Comparison of ENCODE assay signal across 8 mouse cellular contexts in genomic region chr17:45595736-45596390, GRCm38 (mm10). TPM values are rescaled to one million over a fixed set of nuclear protein-coding genes. Genes with fewer than 3 reads are reported as not detected.
DNase-seq lines count a peak whose midpoint lies in the region; ATAC-seq and TF ChIP-seq lines count a peak whose summit lies in the region.

No protein-coding gene starts in this region.

- WGBS in forebrain, embryonic 14.5 days, result 3% methylated on average over 23 of the region's 23 CpGs
- WGBS in liver, embryonic 11.5 days, result 9% methylated on average over 23 of the region's 23 CpGs

- peak; percentile 4 for DNase-seq in kidney, adult 9 months
- DNase-seq in kidney, adult 8-10 months, result no peak
- no peak for DNase-seq in G1E (ENCODE audit: low spot score)
- no peak for DNase-seq in forebrain, embryonic 14.5 days (ENCODE audit: low spot score)
- DNase-seq in liver, embryonic 11.5 days (ENCODE audit: low spot score), result no peak
- no peak for DNase-seq in c-Kit-positive CD71-positive TER-119-positive erythroid progenitor cells, embryonic 14.5 days (ENCODE audit: low spot score)
- no peak for DNase-seq in layer of hippocampus, adult 11-12 months (ENCODE audit: low spot score)
- DNase-seq in left cerebral cortex, postnatal 36 days (ENCODE audit: low spot score in 2 of 2), result no peak

- H3K4me2 ChIP-seq in forebrain, embryonic 14.5 days (ENCODE audit: low read length), result peak overlapping the region; percentile 63
- peak overlapping the region; percentile 99 for H3K4me2 ChIP-seq in liver, embryonic 11.5 days

- TF ChIP-seq CTCF in G1E (IDR thresholded peaks at IDR 0.05; ENCODE audit: low read depth, low read length), result no peak

- H3K4me3 ChIP-seq in G1E (ENCODE audit: low read depth, low read length), result peak overlapping the region; percentile 80
- H3K4me3 ChIP-seq in forebrain, embryonic 14.5 days (ENCODE audit: low read depth, low read length), result peak overlapping the region; percentile 34
- peak overlapping the region; percentile 82 for H3K4me3 ChIP-seq in liver, embryonic 11.5 days (ENCODE audit: low read depth, low read length)

- H3K36me3 ChIP-seq in G1E (replicated peaks), result peaks cover 24% of the 10 kb centered on the region
- H3K36me3 ChIP-seq in forebrain, embryonic 14.5 days (ENCODE audit: control insufficient read depth, insufficient read depth, low read length), result no peaks in the 10 kb centered on the region
- H3K36me3 ChIP-seq in liver, embryonic 11.5 days (ENCODE audit: control insufficient read depth, insufficient read depth, low read length), result no peaks in the 10 kb centered on the region

- H3K9me3 ChIP-seq in G1E (replicated peaks), result no peaks in the 10 kb centered on the region
- no peaks in the 10 kb centered on the region for H3K9me3 ChIP-seq in forebrain, embryonic 14.5 days (replicated peaks; ENCODE audit: control insufficient read depth, low read length)
- H3K9me3 ChIP-seq in liver, embryonic 11.5 days (ENCODE audit: control insufficient read depth, low read length), result no peaks in the 10 kb centered on the region

- H3K9ac ChIP-seq in forebrain, embryonic 14.5 days (ENCODE audit: low read length), result peak overlapping the region; percentile 58
- H3K9ac ChIP-seq in liver, embryonic 11.5 days (ENCODE audit: low read depth, low read length), result peak overlapping the region; percentile 93

- H3K4me1 ChIP-seq in G1E (ENCODE audit: insufficient read depth, low read depth, low read length), result peaks cover 95% of the 10 kb centered on the region
- H3K4me1 ChIP-seq in forebrain, embryonic 14.5 days (ENCODE audit: control insufficient read depth, insufficient read depth, low read length), result peaks cover 19% of the 10 kb centered on the region; the same call in 1 of the 2 replicates
- H3K4me1 ChIP-seq in liver, embryonic 11.5 days (replicated peaks; ENCODE audit: control insufficient read depth, insufficient read depth, low read length), result peaks cover 73% of the 10 kb centered on the region

- no peaks in the 10 kb centered on the region for H3K27me3 ChIP-seq in G1E (ENCODE audit: insufficient read depth, low read length)
- H3K27me3 ChIP-seq in forebrain, embryonic 14.5 days (replicated peaks; ENCODE audit: control insufficient read depth, insufficient read depth, low read length), result peaks cover 18% of the 10 kb centered on the region
- H3K27me3 ChIP-seq in liver, embryonic 11.5 days (replicated peaks; ENCODE audit: control insufficient read depth, insufficient read depth, low read length), result peaks cover 10% of the 10 kb centered on the region

- peak overlapping the region; percentile 78; the same call in 1 of the 2 replicates for H3K27ac ChIP-seq in forebrain, embryonic 14.5 days (ENCODE audit: low read depth, low read length)
- peak overlapping the region; percentile 91 for H3K27ac ChIP-seq in liver, embryonic 11.5 days (ENCODE audit: low read depth, low read length)

- ATAC-seq in G1E (ENCODE audit: extremely low read depth, insufficient number of reproducible peaks, low FRiP score, poor library complexity, severe bottlenecking), result no peak
- ATAC-seq in forebrain, embryonic 14.5 days, result peak; percentile 19
- no peak for ATAC-seq in liver, embryonic 11.5 days (replicated peaks; ENCODE audit: low FRiP score)

- intact Hi-C loops in left cerebral cortex, postnatal 36 days (cut with DNase I), result no loop called here

RNA-seq across cellular contexts. Expression of gene Slc29a1, which starts 3.5 kb away (rescaled TPM):
- total RNA-seq in G1E (2014; fragmentation: Nextera tagmentation) (107 and 116 TPM in 2 replicates), G1E (2017) (93.5 and 118 TPM in 2 replicates)
- 143 and 207 TPM in 2 replicates for polyA plus RNA-seq in G1E (2012)
- polyA plus RNA-seq in forebrain, embryonic 14.5 days (2014; fragmentation: Nextera tagmentation; extraction: Ambion mirVana), result 53.0 and 60.9 TPM in 2 replicates
- 277 and 325 TPM in 2 replicates for polyA plus RNA-seq in liver, embryonic 11.5 days (2014; fragmentation: Nextera tagmentation; extraction: Ambion mirVana)
- total RNA-seq in left cerebral cortex, postnatal 36 days (2021), result 10 to 100 TPM; 17.1 to 23.2 TPM

RNA-seq across cellular contexts. Expression of gene Mymx, which starts 6.0 kb away (rescaled TPM):
- not detected in 2 replicates for total RNA-seq in G1E (2014; fragmentation: Nextera tagmentation)
- not detected in 2 replicates for total RNA-seq in G1E (2017)
- polyA plus RNA-seq in G1E (2012), result not detected in 2 replicates
- not detected in 2 replicates for polyA plus RNA-seq in forebrain, embryonic 14.5 days (2014; fragmentation: Nextera tagmentation; extraction: Ambion mirVana)
- polyA plus RNA-seq in liver, embryonic 11.5 days (2014; fragmentation: Nextera tagmentation; extraction: Ambion mirVana), result 0.62 and 1.0 TPM in 2 replicates
- total RNA-seq in left cerebral cortex, postnatal 36 days (2021), result not detected

RNA-seq across cellular contexts. Expression of gene Hsp90ab1, which starts 22.8 kb away (rescaled TPM):
- total RNA-seq in G1E (2014; fragmentation: Nextera tagmentation) (1,427 and 1,464 TPM in 2 replicates), G1E (2017) (1,152 and 1,547 TPM in 2 replicates)
- 681 and 1,104 TPM in 2 replicates for polyA plus RNA-seq in G1E (2012)
- polyA plus RNA-seq in forebrain, embryonic 14.5 days (2014; fragmentation: Nextera tagmentation; extraction: Ambion mirVana), result 1,462 and 1,472 TPM in 2 replicates
- 1,837 and 1,887 TPM in 2 replicates for polyA plus RNA-seq in liver, embryonic 11.5 days (2014; fragmentation: Nextera tagmentation; extraction: Ambion mirVana)
- total RNA-seq in left cerebral cortex, postnatal 36 days (2021), result 1,000 to 10,000 TPM; 1,413 to 1,526 TPM

RNA-seq across cellular contexts. Expression of gene Slc35b2, which starts 32.2 kb away (rescaled TPM):
- total RNA-seq in G1E (2014; fragmentation: Nextera tagmentation) (46.5 and 60.9 TPM in 2 replicates), G1E (2017) (65.9 and 77.1 TPM in 2 replicates)
- polyA plus RNA-seq in G1E (2012), result 24.6 and 24.9 TPM in 2 replicates
- 99.4 and 102 TPM in 2 replicates for polyA plus RNA-seq in forebrain, embryonic 14.5 days (2014; fragmentation: Nextera tagmentation; extraction: Ambion mirVana)
- polyA plus RNA-seq in liver, embryonic 11.5 days (2014; fragmentation: Nextera tagmentation; extraction: Ambion mirVana), result 110 and 116 TPM in 2 replicates
- total RNA-seq in left cerebral cortex, postnatal 36 days (2021), result 10 to 100 TPM; 24.7 to 33.0 TPM

RNA-seq across cellular contexts. Expression of gene Nfkbie, which starts 40.4 kb away (rescaled TPM):
- total RNA-seq in G1E (2014; fragmentation: Nextera tagmentation) (5.1 and 5.9 TPM in 2 replicates), G1E (2017) (11.0 and 11.1 TPM in 2 replicates)
- polyA plus RNA-seq in G1E (2012), result 8.6 and 9.2 TPM in 2 replicates
- 3.3 and 4.1 TPM in 2 replicates for polyA plus RNA-seq in forebrain, embryonic 14.5 days (2014; fragmentation: Nextera tagmentation; extraction: Ambion mirVana)
- polyA plus RNA-seq in liver, embryonic 11.5 days (2014; fragmentation: Nextera tagmentation; extraction: Ambion mirVana), result 2.5 and 3.0 TPM in 2 replicates
- total RNA-seq in left cerebral cortex, postnatal 36 days (2021), result 1 to 10 TPM; 1.7 to 2.7 TPM
